Mouse (Mus musculus): ENCODE measurements at regions not wholly inside any gene's neighbourhood (a gene's known extent, or its start where the extent isn't known, plus 50 kb on each side); places are given as distances from the start of the nearest gene placed in this dataset.

- TF ChIP-seq CTCF (IDR thresholded peaks at IDR 0.05) (no peak), POLR2A (IDR thresholded peaks at IDR 0.05; ENCODE audit: insufficient read depth, low read depth, low read length) (no peak)
Observed at GRCm38 (mm10) chr2:108827974-108828700, 452.4 kb upstream of the Kif18a start.

Data from heart, adult 2 months (tissue).